Mouse (Mus musculus): ENCODE data around the gene Gm21976. TPM values are rescaled to one million over a fixed set of nuclear protein-coding genes. Genes with fewer than 3 reads are reported as not detected.

Gm21976 gene
- polyA plus RNA-seq, 1 experiment from 2014 or later, result not detected

DNA sequence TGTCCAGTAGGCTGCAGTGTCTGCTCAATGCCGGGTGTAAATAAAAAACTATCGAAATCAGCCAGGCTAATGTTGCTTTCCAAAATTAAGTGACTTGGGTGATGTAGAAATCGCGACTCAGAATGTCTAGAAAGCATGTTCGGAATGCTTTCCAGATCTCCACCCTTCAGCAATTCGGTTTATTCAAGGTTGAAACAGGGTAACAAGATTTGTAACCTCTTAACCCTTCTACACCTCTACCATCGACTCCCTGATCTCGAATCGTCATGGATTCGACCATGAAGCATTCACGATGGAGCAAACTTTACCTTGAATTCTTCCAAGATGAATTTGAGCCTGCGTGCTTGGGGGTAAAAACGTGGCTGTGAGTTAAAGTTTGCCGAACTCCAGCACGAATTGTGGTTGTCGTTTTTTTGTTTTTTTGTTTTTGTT, 37.6 kb downstream of the Gm21976 start:
- Histone ChIP-seq H3K36me3 (replicated peaks) (peaks cover 20% of the 10 kb centered on the region), H3K27me3 (no peaks in the 10 kb centered on the region), H3K9ac (peak overlapping the region; percentile 96), H3K4me3 (replicated peaks) (peak overlapping the region; percentile 97), H3K4me1 (replicated peaks) (peaks cover 17% of the 10 kb centered on the region), H3K4me2 (peak overlapping the region; percentile 70), H3K9me3 (replicated peaks) (no peaks in the 10 kb centered on the region), H3K27ac (replicated peaks) (peak overlapping the region; percentile 87)
- WGBS (ENCODE audit: insufficient replicate concordance), result under 1% methylated on average over 16 of the region's 16 CpGs
- 0 out of 2 replicates have a peak, but pooled peaks have one; percentile 32 for ATAC-seq (ENCODE audit: insufficient read depth)

DNA sequence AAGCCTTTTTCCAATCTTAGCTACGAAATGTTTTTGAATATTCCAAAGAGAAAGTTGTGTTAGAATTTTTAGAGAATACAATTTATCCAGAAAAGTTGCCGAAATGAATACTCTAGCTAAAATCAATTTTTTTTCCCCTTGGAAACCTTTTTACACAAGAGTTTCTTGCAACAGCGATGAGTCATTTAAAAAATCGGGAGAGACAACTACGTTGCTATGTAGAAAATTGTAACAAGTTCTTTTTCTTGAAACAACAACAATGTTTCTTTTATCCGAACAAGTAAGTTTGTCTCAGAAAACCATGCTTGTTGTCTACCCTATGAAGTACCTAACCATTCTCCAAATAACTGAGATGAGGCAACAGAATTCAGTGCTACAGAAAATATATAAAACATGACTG, 38.2 kb downstream of the Gm21976 start:
- peaks cover 17% of the 10 kb centered on the region for H3K4me1 ChIP-seq (replicated peaks)
- no peak for ATAC-seq (ENCODE audit: insufficient read depth)
- no peaks in the 10 kb centered on the region for H3K27me3 ChIP-seq
- H3K9ac ChIP-seq, result no peak overlapping the region
- no peak overlapping the region for H3K27ac ChIP-seq (replicated peaks)
- peaks cover 15% of the 10 kb centered on the region for H3K36me3 ChIP-seq (replicated peaks)
- peak overlapping the region; percentile 97 for H3K4me3 ChIP-seq (replicated peaks)
- H3K9me3 ChIP-seq (replicated peaks), result no peaks in the 10 kb centered on the region
- 75% methylated on average over 6 of the region's 6 CpGs for WGBS (ENCODE audit: insufficient replicate concordance)
- peak overlapping the region; percentile 70 for H3K4me2 ChIP-seq

DNA sequence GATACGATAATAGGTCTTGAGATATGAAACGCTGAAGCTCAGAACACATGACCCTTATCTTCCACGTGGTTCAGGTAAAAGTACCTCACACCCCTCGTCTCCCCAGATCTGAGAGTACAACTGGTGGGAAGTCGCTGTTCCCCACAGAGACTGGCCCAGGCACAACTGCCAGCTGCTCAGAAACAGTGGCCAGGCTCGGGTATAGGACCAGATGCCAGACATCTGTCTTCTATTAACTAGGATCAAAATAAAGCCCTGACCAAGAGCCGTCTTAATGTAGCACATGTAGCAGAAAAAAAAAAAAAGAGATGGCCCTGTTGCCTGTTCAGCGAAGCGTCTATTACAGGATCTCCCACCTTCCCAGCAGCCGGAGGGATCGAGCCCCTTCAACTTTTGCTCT, 45.3 kb downstream of the Gm21976 start:
- WGBS (ENCODE audit: insufficient replicate concordance), result 72% methylated on average over 11 of the region's 11 CpGs
- H3K9me3 ChIP-seq (replicated peaks), result no peaks in the 10 kb centered on the region
- H3K4me2 ChIP-seq, result no peak overlapping the region
- no peaks in the 10 kb centered on the region for H3K27me3 ChIP-seq
- H3K9ac ChIP-seq, result no peak overlapping the region
- no peak overlapping the region for H3K27ac ChIP-seq (replicated peaks)
- no peaks in the 10 kb centered on the region for H3K36me3 ChIP-seq (replicated peaks)
- ATAC-seq (ENCODE audit: insufficient read depth), result no peak
- no peak overlapping the region for H3K4me3 ChIP-seq (replicated peaks)
- H3K4me1 ChIP-seq (replicated peaks), result no peaks in the 10 kb centered on the region

DNA sequence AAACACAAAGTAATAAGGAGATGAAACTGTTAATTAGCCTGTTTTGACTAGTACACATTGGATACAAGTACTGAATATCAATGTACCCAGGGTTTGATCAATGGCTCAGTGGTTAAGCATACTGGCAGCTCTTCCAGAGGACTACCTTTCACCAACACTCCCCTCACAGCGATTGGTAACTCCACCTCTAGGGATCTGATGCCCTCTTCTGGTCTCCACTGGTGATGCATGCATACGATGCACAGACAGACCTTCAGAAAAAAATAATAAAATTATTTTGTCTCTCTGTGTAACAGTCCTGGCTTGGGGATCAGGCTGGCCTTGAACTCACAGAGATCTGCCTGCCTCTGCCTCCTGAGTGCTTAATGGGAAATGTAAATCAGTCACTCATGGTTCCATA, 52.4 kb downstream of the Gm21976 start:
- H3K27me3 ChIP-seq, result peaks cover 13% of the 10 kb centered on the region
- no peak overlapping the region for H3K4me2 ChIP-seq
- no peaks in the 10 kb centered on the region for H3K9me3 ChIP-seq (replicated peaks)
- 28% methylated on average over 2 of the region's 2 CpGs for WGBS (ENCODE audit: insufficient replicate concordance)
- no peaks in the 10 kb centered on the region for H3K36me3 ChIP-seq (replicated peaks)
- H3K9ac ChIP-seq, result no peak overlapping the region
- no peak overlapping the region for H3K4me3 ChIP-seq (replicated peaks)
- ATAC-seq (ENCODE audit: insufficient read depth), result no peak
- H3K27ac ChIP-seq (replicated peaks), result no peak overlapping the region
- H3K4me1 ChIP-seq (replicated peaks), result no peaks in the 10 kb centered on the region

DNA sequence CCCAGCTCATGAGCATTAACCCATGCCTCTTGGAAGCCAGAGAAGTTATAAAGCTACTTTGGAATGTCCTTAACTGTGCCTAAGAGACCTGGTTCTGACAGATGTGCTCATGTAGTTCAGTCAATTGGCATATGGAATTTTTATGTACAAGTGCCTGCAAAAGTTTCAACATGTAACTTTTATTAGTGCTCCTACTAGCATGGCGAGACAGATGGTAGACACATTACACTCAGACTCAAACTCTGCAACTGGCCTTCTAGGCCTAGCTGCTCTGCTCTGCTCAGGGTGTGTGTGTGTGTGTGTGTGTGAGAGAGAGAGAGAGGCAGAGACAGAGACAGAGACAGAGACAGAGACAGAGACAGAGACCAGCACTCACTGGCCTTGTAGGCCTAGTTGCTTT, 56.5 kb downstream of the Gm21976 start:
- H3K9ac ChIP-seq, result no peak overlapping the region
- WGBS (ENCODE audit: insufficient replicate concordance), result 54% methylated on average over 1 of the region's 1 CpGs
- no peak overlapping the region for H3K4me3 ChIP-seq (replicated peaks)
- ATAC-seq (ENCODE audit: insufficient read depth), result no peak
- no peaks in the 10 kb centered on the region for H3K9me3 ChIP-seq (replicated peaks)
- H3K4me2 ChIP-seq, result no peak overlapping the region
- H3K36me3 ChIP-seq (replicated peaks), result no peaks in the 10 kb centered on the region
- H3K27ac ChIP-seq (replicated peaks), result no peak overlapping the region
- no peaks in the 10 kb centered on the region for H3K4me1 ChIP-seq (replicated peaks)
- peaks cover 24% of the 10 kb centered on the region for H3K27me3 ChIP-seq

DNA sequence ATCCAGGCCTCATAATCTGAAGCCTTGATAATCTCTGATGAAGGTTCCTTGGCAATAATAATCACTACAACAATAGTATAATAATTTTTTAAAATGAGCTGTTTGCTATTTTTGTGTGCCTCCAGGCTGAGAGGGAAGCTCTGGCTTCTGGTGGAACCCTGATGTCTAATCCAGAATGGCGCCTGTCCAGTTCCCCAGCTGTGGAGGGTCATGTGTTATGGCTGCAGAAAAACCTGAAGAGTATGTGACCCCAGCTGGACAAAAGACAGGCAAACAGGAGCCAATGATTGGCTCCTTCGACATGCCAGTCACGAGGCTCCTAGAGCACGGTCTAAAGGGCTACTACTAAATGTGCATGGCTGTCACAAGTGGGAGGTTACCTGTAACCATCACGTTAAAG, 60.8 kb downstream of the Gm21976 start:
- Histone ChIP-seq H3K4me2 (no peak overlapping the region), H3K9me3 (replicated peaks) (no peaks in the 10 kb centered on the region), H3K36me3 (replicated peaks) (no peaks in the 10 kb centered on the region), H3K27me3 (peaks cover 26% of the 10 kb centered on the region), H3K4me1 (replicated peaks) (no peaks in the 10 kb centered on the region), H3K27ac (replicated peaks) (no peak overlapping the region), H3K9ac (no peak overlapping the region), H3K4me3 (replicated peaks) (no peak overlapping the region)
- ATAC-seq (ENCODE audit: insufficient read depth), result no peak
- WGBS (ENCODE audit: insufficient replicate concordance), result 58% methylated on average over 5 of the region's 5 CpGs

DNA sequence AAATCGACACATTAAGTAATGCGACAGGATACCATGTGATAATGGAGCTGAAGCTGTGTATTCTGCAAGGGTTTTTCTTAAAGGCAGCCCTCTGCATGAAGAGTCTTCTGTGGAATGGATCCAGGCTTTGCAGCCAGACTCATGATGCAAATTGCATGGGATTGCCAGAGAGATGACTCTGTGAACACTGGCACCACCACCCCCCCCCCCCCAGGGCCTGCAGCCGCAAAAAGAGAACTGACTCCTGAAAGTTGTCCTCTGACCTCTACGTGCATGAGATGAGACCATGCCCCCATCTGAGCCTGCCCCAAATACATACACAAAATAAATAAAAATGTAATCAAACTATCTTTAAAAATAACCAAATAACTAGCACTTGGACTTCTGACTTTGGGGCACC, 69.8 kb downstream of the Gm21976 start:
- WGBS (ENCODE audit: insufficient replicate concordance), result 57% methylated on average over 4 of the region's 4 CpGs
- Histone ChIP-seq H3K4me2 (no peak overlapping the region), H3K4me3 (replicated peaks) (no peak overlapping the region), H3K27me3 (peaks cover 72% of the 10 kb centered on the region), H3K36me3 (replicated peaks) (no peaks in the 10 kb centered on the region), H3K27ac (replicated peaks) (no peak overlapping the region), H3K9me3 (replicated peaks) (no peaks in the 10 kb centered on the region), H3K9ac (no peak overlapping the region), H3K4me1 (replicated peaks) (peaks cover 7% of the 10 kb centered on the region)
- no peak for ATAC-seq (ENCODE audit: insufficient read depth)

DNA sequence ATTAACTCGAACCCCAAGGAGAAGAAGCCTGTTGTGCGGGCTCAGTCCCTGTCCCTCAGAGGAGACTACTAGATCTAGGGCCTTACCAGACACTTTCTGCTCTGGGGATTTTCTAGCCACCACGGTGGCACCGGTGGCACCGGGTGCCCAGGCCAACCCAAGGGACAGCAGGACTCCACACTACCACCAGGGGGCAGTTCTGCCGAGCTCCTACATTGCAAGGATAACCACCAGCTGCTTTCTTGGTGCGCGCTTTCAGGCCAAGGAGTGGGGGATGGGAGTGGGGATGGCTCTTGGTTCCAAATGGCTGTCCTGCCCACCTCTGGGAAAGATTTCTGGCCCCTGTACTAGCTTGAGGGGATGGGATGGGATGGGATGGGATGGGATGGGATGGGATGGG, 71.8 kb downstream of the Gm21976 start:
- Histone ChIP-seq H3K36me3 (replicated peaks) (no peaks in the 10 kb centered on the region), H3K4me1 (replicated peaks) (peaks cover 20% of the 10 kb centered on the region), H3K9me3 (replicated peaks) (no peaks in the 10 kb centered on the region), H3K4me2 (no peak overlapping the region), H3K27ac (replicated peaks) (no peak overlapping the region), H3K9ac (no peak overlapping the region), H3K4me3 (replicated peaks) (no peak overlapping the region), H3K27me3 (peaks cover 84% of the 10 kb centered on the region)
- WGBS (ENCODE audit: insufficient replicate concordance), result 5% methylated on average over 8 of the region's 8 CpGs
- no peak for ATAC-seq (ENCODE audit: insufficient read depth)

DNA sequence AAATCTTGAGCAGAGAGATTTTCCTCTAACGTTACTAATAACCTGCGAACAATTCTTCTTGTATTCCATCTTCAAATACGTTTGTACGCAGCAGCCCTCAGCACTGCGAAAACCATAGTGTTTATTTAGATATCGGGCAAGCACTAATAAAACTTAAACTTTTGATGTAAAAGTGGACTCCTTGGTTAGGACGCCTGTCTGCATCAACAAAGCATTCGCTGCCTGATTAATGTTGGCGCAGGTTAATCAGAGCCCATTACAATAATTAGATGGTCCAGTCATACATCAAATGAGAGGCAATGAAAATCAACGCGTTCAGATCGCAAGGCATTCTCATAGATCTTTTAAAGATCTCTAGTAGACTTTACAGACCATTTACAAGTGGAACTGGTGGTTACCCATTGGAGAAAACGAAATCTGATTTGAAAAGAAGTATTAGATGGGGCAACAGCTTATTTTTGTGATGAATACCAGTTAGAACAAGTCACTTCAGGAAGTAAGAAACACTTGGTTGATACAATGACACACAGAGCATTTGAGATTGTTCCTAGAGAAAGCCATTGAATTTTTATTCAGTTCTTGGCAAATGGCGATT, 72.8 kb downstream of the Gm21976 start:
- Histone ChIP-seq H3K36me3 (replicated peaks) (no peaks in the 10 kb centered on the region), H3K9me3 (replicated peaks) (no peaks in the 10 kb centered on the region), H3K4me2 (no peak overlapping the region), H3K9ac (no peak overlapping the region), H3K27ac (replicated peaks) (no peak overlapping the region), H3K27me3 (peaks cover 89% of the 10 kb centered on the region), H3K4me1 (replicated peaks) (peaks cover 20% of the 10 kb centered on the region), H3K4me3 (replicated peaks) (no peak overlapping the region)
- ATAC-seq (ENCODE audit: insufficient read depth), result no peak
- WGBS (ENCODE audit: insufficient replicate concordance), result 12% methylated on average over 14 of the region's 14 CpGs

DNA sequence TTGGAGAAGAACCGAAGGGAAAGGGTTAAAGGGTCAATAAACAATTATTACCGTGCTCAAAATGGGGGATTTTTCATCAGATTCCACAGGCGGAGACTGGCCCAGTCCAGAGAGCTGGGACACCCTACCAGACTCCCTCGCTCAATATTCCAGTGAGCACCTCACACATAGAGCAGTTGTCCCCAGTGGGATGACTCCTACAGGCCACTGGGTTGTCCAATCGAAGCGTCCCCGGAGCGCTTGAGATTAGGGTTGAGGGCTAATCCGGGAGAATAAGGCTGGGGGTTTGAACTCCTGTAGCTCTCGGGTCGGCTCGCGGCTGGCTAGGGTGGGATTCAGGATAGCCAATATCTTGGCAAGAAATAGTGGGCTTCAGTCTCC, 74.0 kb downstream of the Gm21976 start:
- no peak for ATAC-seq (ENCODE audit: insufficient read depth)
- Histone ChIP-seq H3K27me3 (peaks cover 98% of the 10 kb centered on the region), H3K4me1 (replicated peaks) (peaks cover 20% of the 10 kb centered on the region), H3K9ac (no peak overlapping the region), H3K4me3 (replicated peaks) (peak overlapping the region; percentile 40), H3K27ac (replicated peaks) (no peak overlapping the region), H3K9me3 (replicated peaks) (no peaks in the 10 kb centered on the region), H3K36me3 (replicated peaks) (no peaks in the 10 kb centered on the region), H3K4me2 (peak overlapping the region; percentile 62)
- WGBS (ENCODE audit: insufficient replicate concordance), result under 1% methylated on average over 13 of the region's 13 CpGs

DNA sequence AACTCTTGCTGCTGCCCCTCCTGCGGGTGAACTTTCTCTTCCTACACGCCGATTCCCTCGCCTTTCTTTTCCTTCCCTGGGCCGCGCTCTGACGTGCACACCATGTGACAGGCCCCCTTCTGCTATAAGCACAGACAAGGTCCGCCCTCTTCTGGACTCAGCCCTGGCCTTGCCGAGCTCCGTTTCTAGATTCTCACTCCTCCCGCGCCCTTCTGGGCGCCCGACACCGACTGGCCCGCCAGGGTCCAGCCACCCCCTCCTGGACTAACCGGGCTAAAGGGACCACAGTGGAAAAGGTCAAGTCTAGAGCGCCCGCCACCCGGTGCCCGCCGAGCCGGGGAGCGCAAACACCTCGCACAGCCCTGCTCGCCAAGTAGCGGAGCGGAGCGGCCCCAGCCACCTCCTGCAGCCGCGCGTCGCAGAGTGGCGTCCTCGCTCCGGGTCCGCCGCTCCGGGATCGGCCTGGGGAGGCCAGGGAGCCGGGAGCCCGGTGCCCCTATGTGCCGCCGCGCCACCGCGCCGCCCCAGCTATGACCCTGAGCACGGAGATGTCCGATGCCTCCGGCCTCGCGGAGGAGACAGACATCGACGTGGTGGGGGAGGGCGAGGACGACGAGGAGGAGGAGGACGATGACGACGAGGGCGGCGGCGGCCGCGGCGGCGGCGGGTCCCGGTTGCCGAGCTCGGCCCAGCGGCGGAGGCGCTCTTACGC, 74.6 kb downstream of the Gm21976 start, which contains the start of gene Foxd1:
Foxd1 (plus strand) TSS at position 153 of the 712 bp plus-strand sequence.
- Histone ChIP-seq H3K9me3 (replicated peaks) (no peaks in the 10 kb centered on the region), H3K4me2 (peak within 1 kb of the TSS; percentile 62), H3K36me3 (replicated peaks) (no peaks in the 10 kb centered on the region), H3K27me3 (peaks cover 98% of the 10 kb centered on the region), H3K4me1 (replicated peaks) (peaks cover 20% of the 10 kb centered on the region), H3K4me3 (replicated peaks) (peak within 1 kb of the TSS; percentile 40), H3K27ac (replicated peaks) (no peak within 1 kb of the TSS), H3K9ac (no peak within 1 kb of the TSS)
- ATAC-seq (ENCODE audit: insufficient read depth), result peak; percentile 28; the same call in 1 of the 2 replicates
- under 1% methylated on average over 76 of the region's 76 CpGs for WGBS (ENCODE audit: insufficient replicate concordance)
